Comparison of ENCODE assay signal across 18 mouse cellular contexts in genomic region chr4:26695964-26696363, GRCm38 (mm10).
"Had no signal": no experiment of that assay in that cellular context is flagged by ENCODE, and none has a peak within 500 bp of the region (broad histone marks: within the 10 kb centered on the region; RNA-seq: fewer than 3 reads in every experiment).

No protein-coding gene starts in this region.

- H3K4me1 ChIP-seq: midbrain, embryonic 10.5 days; midbrain, embryonic 12.5 days; neural tube, embryonic 13.5 days; neural tube, embryonic 15.5 days had no signal

- H3K4me2 ChIP-seq: lung, embryonic 14.5 days; midbrain, embryonic 12.5 days; neural tube, embryonic 13.5 days; neural tube, embryonic 15.5 days had no signal

- H3K9me3 ChIP-seq: midbrain, embryonic 10.5 days; midbrain, embryonic 12.5 days; neural tube, embryonic 13.5 days; neural tube, embryonic 15.5 days had no signal

- H3K9ac ChIP-seq: lung, embryonic 14.5 days; midbrain, embryonic 12.5 days; neural tube, embryonic 13.5 days; neural tube, embryonic 15.5 days had no signal

- H3K4me3 ChIP-seq: midbrain, embryonic 10.5 days; midbrain, embryonic 12.5 days; myocyte; neural tube, embryonic 13.5 days; neural tube, embryonic 15.5 days had no signal

- DNase-seq: lung, embryonic 14.5 days; lung, postnatal 10 days; lung, postnatal 4 days; midbrain, embryonic 14.5 days; retina, postnatal 1 day; right cerebral cortex, adult 18-20 months; right cerebral cortex, postnatal 25 days; right cerebral cortex, postnatal 4 days; spleen, adult 18-20 months; thymus, adult 18-20 months; thymus, postnatal 14 days; thymus, postnatal 36 days had no signal

- ATAC-seq: midbrain, embryonic 16.5 days had no signal

- H3K27ac ChIP-seq: midbrain, embryonic 10.5 days; midbrain, embryonic 12.5 days; neural tube, embryonic 13.5 days; neural tube, embryonic 15.5 days had no signal

- H3K36me3 ChIP-seq: midbrain, embryonic 10.5 days; midbrain, embryonic 12.5 days; neural tube, embryonic 13.5 days; neural tube, embryonic 15.5 days had no signal

- H3K27me3 ChIP-seq: midbrain, embryonic 12.5 days; neural tube, embryonic 13.5 days; neural tube, embryonic 15.5 days had no signal
